Mouse (Mus musculus) liver, embryonic 13.5 days (tissue): Measurements from ENCODE around the gene Acvr1b. TPM values are rescaled to one million over a fixed set of nuclear protein-coding genes. Genes with fewer than 3 reads are reported as not detected.

Source experiments
- ATAC-seq: fragments of 200-750 bp; cut with Nextera tagmentation; 2 replicates; pipeline ENCODE4 v1.8.0; 2017; ENCODE audit warnings: low read depth, mild to moderate bottlenecking, moderate number of reproducible peaks, moderate library complexity
- DNase-seq: peaks from one replicate; pipeline ENCODE4 v3.0.0; 2022
- H3K27ac ChIP-seq: fragments of 300-500 bp; sonication (generic); 2 replicates; pipeline ENCODE4 v1.5.1; 2015; ENCODE audit warnings: moderate library complexity, mild to moderate bottlenecking, inconsistent platforms
- H3K27me3 ChIP-seq: fragments of 300-500 bp; sonication (generic); 2 replicates; pipeline ENCODE4 v1.6.1; 2015; ENCODE audit warnings: mild to moderate bottlenecking, inconsistent platforms
- H3K36me3 ChIP-seq: fragments of 300-500 bp; sonication (generic); 2 replicates; pipeline ENCODE4 v1.6.1; 2015; ENCODE audit warnings: mild to moderate bottlenecking, inconsistent platforms
- H3K4me1 ChIP-seq: fragments of 300-500 bp; sonication (generic); replicated peaks from 2 replicates; pipeline ENCODE4 v1.6.1; 2015; ENCODE audit warnings: inconsistent platforms
- H3K4me2 ChIP-seq: fragments of 300-500 bp; sonication (generic); 2 replicates; pipeline ENCODE4 v1.6.1; 2015; ENCODE audit warnings: inconsistent platforms, mild to moderate bottlenecking, moderate library complexity
- H3K4me3 ChIP-seq: fragments of 300-500 bp; sonication (generic); replicated peaks from 2 replicates; pipeline ENCODE4 v1.5.1; 2015; ENCODE audit warnings: mild to moderate bottlenecking, inconsistent platforms
- H3K9ac ChIP-seq: fragments of 300-500 bp; sonication (generic); 2 replicates; pipeline ENCODE4 v1.6.1; 2015; ENCODE audit warnings: mild to moderate bottlenecking, inconsistent platforms
- H3K9me3 ChIP-seq: fragments of 300-500 bp; sonication (generic); replicated peaks from 2 replicates; pipeline ENCODE4 v1.6.1; 2016; ENCODE audit warnings: inconsistent platforms
- WGBS: fragments of 180-500 bp; shearing (Covaris S2); methylation state at CpG from one replicate; pipeline ENCODE4 v1.1.7; 2015; ENCODE audit not compliant: insufficient replicate concordance; 5-methylcytosine and 5-hydroxymethylcytosine counted together
- polyA plus RNA-seq: library from polyadenylated mRNA; unstranded; fragments of >200 nt; fragmentation: Nextera tagmentation; extraction: Ambion mirVana; gene quantifications from 2 replicates; pipeline ENCODE4 v1.2.1, GENCODE M21; 2015

The Acvr1b gene
- polyA plus RNA-seq, 1 experiment from 2014 or later, result 1.0 TPM

GRCm38 (mm10) chr15:101164291-101164690 is 9.6 kb upstream of the Acvr1b start:
- no peak overlapping the region for H3K4me2 ChIP-seq
- WGBS, result 47% methylated on average over 5 of the region's 5 CpGs
- no peaks in the 10 kb centered on the region for H3K9me3 ChIP-seq
- DNase-seq (no peak), ATAC-seq (no peak)
- H3K4me3 ChIP-seq, result no peak overlapping the region
- H3K27ac ChIP-seq, result no peak overlapping the region
- H3K36me3 ChIP-seq, result no peaks in the 10 kb centered on the region
- peaks cover 5% of the 10 kb centered on the region; the same call in 1 of the 2 replicates for H3K27me3 ChIP-seq
- peaks cover 21% of the 10 kb centered on the region for H3K4me1 ChIP-seq
- no peak overlapping the region for H3K9ac ChIP-seq

GRCm38 (mm10) chr15:101165658-101166437 is 8.0 kb upstream of the Acvr1b start:
- Histone ChIP-seq H3K27me3 (peaks cover 5% of the 10 kb centered on the region; the same call in 1 of the 2 replicates), H3K4me3 (no peak overlapping the region), H3K9ac (no peak overlapping the region), H3K4me1 (peaks cover 37% of the 10 kb centered on the region), H3K36me3 (no peaks in the 10 kb centered on the region), H3K9me3 (no peaks in the 10 kb centered on the region), H3K27ac (no peak overlapping the region), H3K4me2 (no peak overlapping the region)
- ATAC-seq (no peak), DNase-seq (no peak)
- 39% methylated on average over 16 of the region's 16 CpGs for WGBS

GRCm38 (mm10) chr15:101167553-101167952 is 6.3 kb upstream of the Acvr1b start:
- DNase-seq, result no peak
- no peak overlapping the region for H3K4me3 ChIP-seq
- peaks cover 40% of the 10 kb centered on the region for H3K4me1 ChIP-seq
- no peak overlapping the region for H3K27ac ChIP-seq
- 74% methylated on average over 11 of the region's 11 CpGs for WGBS
- H3K36me3 ChIP-seq, result no peaks in the 10 kb centered on the region
- ATAC-seq, result no peak
- H3K9me3 ChIP-seq, result no peaks in the 10 kb centered on the region
- no peak overlapping the region for H3K9ac ChIP-seq
- peaks cover 5% of the 10 kb centered on the region; the same call in 1 of the 2 replicates for H3K27me3 ChIP-seq
- no peak overlapping the region for H3K4me2 ChIP-seq

- WGBS, result 25% methylated on average over 5 of the region's 5 CpGs
- peak overlapping the region; percentile 13 for H3K27ac ChIP-seq
- DNase-seq, result no peak
Observed at GRCm38 (mm10) chr15:101169910-101170309, 4.0 kb upstream of the Acvr1b start.

GRCm38 (mm10) chr15:101170413-101170980 is 3.4 kb upstream of the Acvr1b start:
- DNase-seq (no peak), ATAC-seq (no peak)
- Histone ChIP-seq H3K9me3 (no peaks in the 10 kb centered on the region), H3K27me3 (peaks cover 20% of the 10 kb centered on the region), H3K27ac (peak overlapping the region; percentile 13), H3K9ac (no peak overlapping the region), H3K4me1 (peaks cover 50% of the 10 kb centered on the region), H3K4me3 (no peak overlapping the region), H3K4me2 (no peak overlapping the region), H3K36me3 (no peaks in the 10 kb centered on the region)
- 46% methylated on average over 10 of the region's 10 CpGs for WGBS

More at GRCm38 (mm10) chr15:101169910-101170309, 4.0 kb upstream of the Acvr1b start:
- no peak for ATAC-seq
- Histone ChIP-seq H3K27me3 (peaks cover 14% of the 10 kb centered on the region), H3K4me3 (no peak overlapping the region), H3K36me3 (no peaks in the 10 kb centered on the region), H3K9me3 (no peaks in the 10 kb centered on the region), H3K4me2 (no peak overlapping the region), H3K4me1 (peaks cover 45% of the 10 kb centered on the region), H3K9ac (no peak overlapping the region)

- Histone ChIP-seq H3K36me3 (no peaks in the 10 kb centered on the region), H3K4me1 (peaks cover 51% of the 10 kb centered on the region), H3K4me2 (no peak overlapping the region), H3K9ac (no peak overlapping the region), H3K9me3 (no peaks in the 10 kb centered on the region), H3K27ac (no peak overlapping the region), H3K4me3 (no peak overlapping the region), H3K27me3 (peaks cover 20% of the 10 kb centered on the region)
- ATAC-seq (no peak), DNase-seq (no peak)
- 57% methylated on average over 4 of the region's 4 CpGs for WGBS
Observed at GRCm38 (mm10) chr15:101171272-101171671, 2.6 kb upstream of the Acvr1b start.

- Histone ChIP-seq H3K4me3 (no peak overlapping the region), H3K4me1 (peaks cover 58% of the 10 kb centered on the region)
Observed at GRCm38 (mm10) chr15:101172016-101172415, 1.9 kb upstream of the Acvr1b start.

GRCm38 (mm10) chr15:101174294-101175130 is 645 bp downstream of the Acvr1b start:
- Histone ChIP-seq H3K4me3 (peak overlapping the region; percentile 74), H3K36me3 (no peaks in the 10 kb centered on the region), H3K4me1 (peaks cover 73% of the 10 kb centered on the region), H3K9ac (peak overlapping the region; percentile 85), H3K9me3 (no peaks in the 10 kb centered on the region), H3K4me2 (peak overlapping the region; percentile 92), H3K27ac (peak overlapping the region; percentile 36; the same call in 1 of the 2 replicates), H3K27me3 (peaks cover 25% of the 10 kb centered on the region)
- no peak for ATAC-seq
- under 1% methylated on average over 34 of the region's 46 CpGs for WGBS
- DNase-seq, result no peak

More at GRCm38 (mm10) chr15:101172016-101172415, 1.9 kb upstream of the Acvr1b start:
- no peaks in the 10 kb centered on the region for H3K36me3 ChIP-seq
- H3K9ac ChIP-seq, result no peak overlapping the region
- H3K27me3 ChIP-seq, result peaks cover 20% of the 10 kb centered on the region
- H3K4me2 ChIP-seq, result no peak overlapping the region
- H3K27ac ChIP-seq, result no peak overlapping the region
- no peak for DNase-seq
- ATAC-seq, result no peak
- WGBS, result 86% methylated on average over 2 of the region's 2 CpGs
- no peaks in the 10 kb centered on the region for H3K9me3 ChIP-seq

- peak overlapping the region; percentile 92 for H3K4me2 ChIP-seq
- DNase-seq, result no peak
- H3K36me3 ChIP-seq, result no peaks in the 10 kb centered on the region
- ATAC-seq, result no peak
- H3K9me3 ChIP-seq, result no peaks in the 10 kb centered on the region
- H3K27me3 ChIP-seq, result peaks cover 28% of the 10 kb centered on the region
- peak overlapping the region; percentile 74 for H3K4me3 ChIP-seq
- peak overlapping the region; percentile 85 for H3K9ac ChIP-seq
- H3K27ac ChIP-seq, result no peak overlapping the region
- H3K4me1 ChIP-seq, result peaks cover 72% of the 10 kb centered on the region
- 8% methylated on average over 5 of the region's 5 CpGs for WGBS
Observed at GRCm38 (mm10) chr15:101175131-101175460, 1.2 kb downstream of the Acvr1b start.

GRCm38 (mm10) chr15:101175613-101176283 is 1.9 kb downstream of the Acvr1b start:
- Histone ChIP-seq H3K4me2 (peak overlapping the region; percentile 92), H3K4me1 (peaks cover 72% of the 10 kb centered on the region), H3K4me3 (peak overlapping the region; percentile 74), H3K27me3 (peaks cover 28% of the 10 kb centered on the region), H3K27ac (peak overlapping the region; percentile 65; the same call in 1 of the 2 replicates), H3K9me3 (no peaks in the 10 kb centered on the region), H3K9ac (peak overlapping the region; percentile 85), H3K36me3 (no peaks in the 10 kb centered on the region)
- WGBS, result 13% methylated on average over 17 of the region's 17 CpGs
- no peak for ATAC-seq
- DNase-seq, result no peak

- H3K27me3 ChIP-seq, result peaks cover 28% of the 10 kb centered on the region
- 14% methylated on average over 3 of the region's 3 CpGs for WGBS
- H3K4me1 ChIP-seq, result peaks cover 72% of the 10 kb centered on the region
- DNase-seq (no peak), ATAC-seq (no peak)
- H3K9me3 ChIP-seq, result no peaks in the 10 kb centered on the region
- peak overlapping the region; percentile 92 for H3K4me2 ChIP-seq
- peak overlapping the region; percentile 65 for H3K27ac ChIP-seq
- no peak overlapping the region for H3K4me3 ChIP-seq
- no peaks in the 10 kb centered on the region for H3K36me3 ChIP-seq
- peak overlapping the region; percentile 23; the same call in 1 of the 2 replicates for H3K9ac ChIP-seq
Observed at GRCm38 (mm10) chr15:101176284-101176680, 2.4 kb downstream of the Acvr1b start.
